Mouse (Mus musculus) neural tube, embryonic 15.5 days (tissue): ENCODE data around the gene Snrpf. TPM values are rescaled to one million over a fixed set of nuclear protein-coding genes. Genes with fewer than 3 reads are reported as not detected.
A peak's percentile ranks its signal among the peaks of the same experiment; 100 is the strongest.

Experiments used
- ATAC-seq: fragments of 200-750 bp; cut with Nextera tagmentation; 2 replicates; pipeline ENCODE4 v1.8.0; 2017; ENCODE audit warnings: mild to moderate bottlenecking, moderate TSS enrichment, moderate library complexity; ENCODE audit not compliant: low FRiP score
- H3K27ac ChIP-seq: fragments of 300-500 bp; sonication (generic); replicated peaks from 2 replicates; pipeline ENCODE4 v1.5.1; 2015; ENCODE audit warnings: mild to moderate bottlenecking, inconsistent platforms
- H3K27me3 ChIP-seq: fragments of 300-500 bp; sonication (generic); replicated peaks from 2 replicates; pipeline ENCODE4 v1.6.1; 2015; ENCODE audit warnings: inconsistent platforms
- H3K36me3 ChIP-seq: fragments of 300-500 bp; sonication (generic); 2 replicates; pipeline ENCODE4 v1.6.1; 2015; ENCODE audit warnings: inconsistent platforms
- H3K4me1 ChIP-seq: fragments of 300-500 bp; sonication (generic); 2 replicates; pipeline ENCODE4 v1.6.1; 2015; ENCODE audit warnings: inconsistent platforms
- H3K4me2 ChIP-seq: fragments of 300-500 bp; sonication (generic); 2 replicates; pipeline ENCODE4 v1.6.1; 2015; ENCODE audit warnings: inconsistent platforms, mild to moderate bottlenecking, moderate library complexity
- H3K4me3 ChIP-seq: fragments of 300-500 bp; sonication (generic); replicated peaks from 2 replicates; pipeline ENCODE4 v1.5.1; 2015; ENCODE audit warnings: mild to moderate bottlenecking, inconsistent platforms
- H3K9ac ChIP-seq: fragments of 300-500 bp; sonication (generic); replicated peaks from 2 replicates; pipeline ENCODE4 v1.6.1; 2015; ENCODE audit warnings: mild to moderate bottlenecking, inconsistent platforms
- H3K9me3 ChIP-seq: fragments of 300-500 bp; sonication (generic); replicated peaks from 2 replicates; pipeline ENCODE4 v1.6.1; 2016; ENCODE audit warnings: inconsistent platforms
- WGBS: fragments of 180-500 bp; shearing (Covaris S2); methylation state at CpG from one replicate; pipeline ENCODE4 v1.1.7; 2015; ENCODE audit warnings: mixed read lengths; 5-methylcytosine and 5-hydroxymethylcytosine counted together
- polyA plus RNA-seq: library from polyadenylated mRNA; unstranded; fragments of >200 nt; fragmentation: Nextera tagmentation; extraction: Ambion mirVana; gene quantifications from 2 replicates; pipeline ENCODE4 v1.2.1, GENCODE M21; 2015

Snrpf gene
- 58.2 and 71.7 TPM in 2 replicates for polyA plus RNA-seq

DNA sequence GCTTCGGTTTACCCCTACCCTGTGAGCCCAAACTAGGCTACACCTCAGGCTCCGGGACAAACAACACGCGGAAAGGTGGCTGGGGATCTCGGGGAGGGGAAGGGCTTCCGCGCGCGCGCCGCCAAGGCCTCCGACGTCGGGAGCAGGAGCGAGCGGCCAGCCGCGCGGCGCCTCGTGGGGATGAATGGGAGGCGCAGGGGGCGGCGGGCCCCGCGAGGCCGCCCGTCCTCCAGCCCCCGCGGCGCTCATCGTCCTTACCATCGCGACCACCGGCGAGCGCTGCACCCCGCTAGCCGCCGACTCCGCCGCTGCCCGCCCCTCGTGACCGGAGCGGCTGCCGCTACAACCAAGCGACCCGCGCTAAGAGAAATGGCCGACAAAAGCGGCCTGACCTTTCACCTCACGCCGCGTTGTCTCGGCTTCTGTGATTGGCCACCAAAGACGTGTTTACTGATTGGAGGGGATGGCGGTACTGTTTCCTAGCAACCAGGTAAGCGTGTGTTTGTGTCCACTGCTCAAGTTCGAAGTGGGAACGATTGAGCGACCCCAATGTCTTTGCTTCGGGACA is at the start of gene Snrpf:
Snrpf (minus strand) TSS at position 426 of the 568 bp plus-strand sequence.
- H3K4me2 ChIP-seq, result peak within 1 kb of the TSS; percentile 66
- ATAC-seq, result peak; percentile 90
- WGBS, result under 1% methylated on average over 50 of the region's 63 CpGs
- H3K27ac ChIP-seq, result peak within 1 kb of the TSS; percentile 87
- peak within 1 kb of the TSS; percentile 71 for H3K9ac ChIP-seq
- peak within 1 kb of the TSS; percentile 69 for H3K4me3 ChIP-seq
- peaks cover 19% of the 10 kb centered on the region for H3K4me1 ChIP-seq
- H3K9me3 ChIP-seq, result no peaks in the 10 kb centered on the region
- peaks cover 13% of the 10 kb centered on the region for H3K36me3 ChIP-seq
- 0 out of 2 replicates have a peak, but pooled peaks cover 5% of the 10 kb centered on the region for H3K27me3 ChIP-seq

DNA sequence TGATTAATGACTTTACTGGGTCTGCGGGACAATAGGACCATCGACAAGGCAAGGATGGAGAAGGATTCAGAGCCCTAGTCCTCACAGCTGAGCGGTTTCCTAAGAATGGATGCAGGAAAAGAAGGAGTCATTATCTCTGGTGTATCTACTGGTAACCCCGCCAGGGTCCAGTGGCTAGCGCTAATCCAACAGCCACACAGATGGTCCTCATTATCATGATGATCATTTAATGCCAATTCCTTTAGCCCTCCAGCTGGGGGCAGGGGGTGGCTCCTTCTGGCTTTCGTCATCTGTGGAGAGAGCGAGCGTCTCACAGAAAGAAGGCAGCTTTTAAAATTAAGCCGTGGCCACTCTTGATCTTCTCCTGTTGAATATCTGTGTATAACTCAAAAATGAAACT is 46.4 kb upstream of the Snrpf start:
- 0 out of 2 replicates have a peak, but pooled peaks cover 5% of the 10 kb centered on the region for H3K27me3 ChIP-seq
- no peak overlapping the region for H3K27ac ChIP-seq
- no peaks in the 10 kb centered on the region for H3K36me3 ChIP-seq
- H3K4me2 ChIP-seq, result no peak overlapping the region
- peaks cover 14% of the 10 kb centered on the region for H3K4me1 ChIP-seq
- H3K9ac ChIP-seq, result no peak overlapping the region
- ATAC-seq, result no peak
- WGBS, result 28% methylated on average over 9 of the region's 9 CpGs
- no peak overlapping the region for H3K4me3 ChIP-seq
- H3K9me3 ChIP-seq, result no peaks in the 10 kb centered on the region

DNA sequence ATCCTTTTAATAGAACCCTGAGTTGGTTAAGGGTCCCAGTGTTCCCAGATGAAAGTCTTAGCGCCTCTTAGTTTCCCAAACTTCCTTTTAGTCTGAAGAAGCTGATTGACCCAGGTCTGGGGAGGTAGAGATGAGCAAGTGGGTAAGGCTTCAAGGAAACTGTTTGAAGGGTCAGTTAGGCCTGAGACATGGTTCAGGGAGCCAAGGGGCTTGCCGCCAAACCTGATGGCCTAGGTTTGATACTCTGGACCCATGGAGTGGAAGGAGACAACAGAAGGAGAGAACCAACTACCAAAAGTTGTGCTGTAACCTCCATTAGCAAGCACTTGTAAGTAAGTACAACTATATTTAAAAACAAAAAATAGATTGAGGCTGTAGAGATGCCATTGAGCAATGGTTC is 44.5 kb upstream of the Snrpf start:
- H3K4me3 ChIP-seq, result no peak overlapping the region
- WGBS, result 97% methylated on average over 2 of the region's 2 CpGs
- H3K4me2 ChIP-seq, result no peak overlapping the region
- no peaks in the 10 kb centered on the region for H3K4me1 ChIP-seq
- no peaks in the 10 kb centered on the region for H3K36me3 ChIP-seq
- no peak overlapping the region for H3K9ac ChIP-seq
- 0 out of 2 replicates have a peak, but pooled peaks cover 4% of the 10 kb centered on the region for H3K27me3 ChIP-seq
- H3K27ac ChIP-seq, result no peak overlapping the region
- ATAC-seq, result no peak
- no peaks in the 10 kb centered on the region for H3K9me3 ChIP-seq

DNA sequence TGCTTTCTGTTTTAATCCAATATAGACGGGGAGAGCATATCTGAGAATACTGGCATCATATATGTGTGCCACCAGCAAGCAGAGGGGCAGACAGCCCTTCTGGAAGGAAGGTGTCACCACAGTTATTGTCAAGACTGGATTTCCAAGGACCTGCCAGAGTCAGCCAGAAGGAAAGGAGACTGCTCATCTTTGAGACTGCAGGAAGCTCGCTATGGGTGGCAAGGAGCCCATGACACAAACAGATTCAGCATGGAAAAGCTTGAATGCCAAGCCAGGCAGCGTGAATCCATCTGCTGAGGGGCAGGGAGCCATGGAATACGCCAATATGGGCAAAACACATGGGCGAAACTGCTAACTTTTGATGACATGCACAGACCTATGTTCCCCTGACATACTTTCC is 44.1 kb upstream of the Snrpf start:
- Histone ChIP-seq H3K36me3 (no peaks in the 10 kb centered on the region), H3K9ac (no peak overlapping the region), H3K9me3 (no peaks in the 10 kb centered on the region), H3K4me2 (no peak overlapping the region), H3K4me1 (no peaks in the 10 kb centered on the region), H3K27me3 (0 out of 2 replicates have a peak, but pooled peaks cover 3% of the 10 kb centered on the region), H3K4me3 (no peak overlapping the region), H3K27ac (no peak overlapping the region)
- 87% methylated on average over 5 of the region's 5 CpGs for WGBS
- no peak for ATAC-seq

DNA sequence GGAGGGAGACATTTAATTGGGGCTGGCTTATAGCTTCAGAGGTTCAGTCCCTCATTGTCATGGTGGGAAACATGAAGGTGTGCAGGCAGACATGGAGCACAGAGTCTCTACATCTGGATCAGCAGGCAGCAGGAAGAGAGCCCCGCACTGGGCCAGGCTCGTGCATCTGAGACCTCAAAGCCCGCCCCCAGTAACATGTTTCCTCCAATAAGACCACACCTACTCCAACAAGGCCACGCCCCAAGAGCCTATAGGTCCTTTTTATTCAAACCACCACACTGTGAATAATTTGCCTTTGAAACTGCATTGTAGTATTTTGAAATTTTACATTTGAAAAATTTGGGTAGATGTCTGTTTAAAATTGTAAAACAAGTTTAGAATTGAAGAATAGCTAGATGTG is 42.6 kb upstream of the Snrpf start:
- Histone ChIP-seq H3K27me3 (0 out of 2 replicates have a peak, but pooled peaks cover 3% of the 10 kb centered on the region), H3K27ac (no peak overlapping the region), H3K9ac (no peak overlapping the region), H3K4me2 (no peak overlapping the region), H3K4me3 (no peak overlapping the region), H3K36me3 (no peaks in the 10 kb centered on the region), H3K4me1 (no peaks in the 10 kb centered on the region), H3K9me3 (no peaks in the 10 kb centered on the region)
- 79% methylated on average over 4 of the region's 4 CpGs for WGBS
- ATAC-seq, result no peak

DNA sequence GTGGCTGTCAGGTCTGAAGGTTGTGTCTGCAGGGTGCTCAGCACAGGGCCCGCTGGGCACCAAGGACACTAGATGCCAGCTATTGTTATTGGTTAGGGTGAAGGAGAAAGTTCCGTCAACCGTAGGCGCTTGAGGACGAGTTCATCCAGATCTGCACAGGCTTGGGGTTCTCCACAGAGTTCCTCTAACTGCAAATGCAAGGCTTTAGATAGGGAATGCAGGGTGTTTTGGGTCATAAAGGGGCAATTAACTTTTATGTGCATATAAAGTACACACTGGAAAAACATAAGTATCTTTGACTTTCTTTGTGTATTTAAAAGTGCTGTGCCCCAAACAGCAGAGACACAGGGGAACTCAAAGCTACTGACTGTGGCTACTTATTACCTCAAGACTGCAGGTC is 40.8 kb upstream of the Snrpf start:
- 88% methylated on average over 5 of the region's 5 CpGs for WGBS
- Histone ChIP-seq H3K4me1 (no peaks in the 10 kb centered on the region), H3K36me3 (no peaks in the 10 kb centered on the region), H3K4me3 (no peak overlapping the region), H3K27ac (no peak overlapping the region), H3K9me3 (no peaks in the 10 kb centered on the region), H3K9ac (no peak overlapping the region), H3K27me3 (0 out of 2 replicates have a peak, but pooled peaks cover 3% of the 10 kb centered on the region), H3K4me2 (no peak overlapping the region)
- no peak for ATAC-seq

DNA sequence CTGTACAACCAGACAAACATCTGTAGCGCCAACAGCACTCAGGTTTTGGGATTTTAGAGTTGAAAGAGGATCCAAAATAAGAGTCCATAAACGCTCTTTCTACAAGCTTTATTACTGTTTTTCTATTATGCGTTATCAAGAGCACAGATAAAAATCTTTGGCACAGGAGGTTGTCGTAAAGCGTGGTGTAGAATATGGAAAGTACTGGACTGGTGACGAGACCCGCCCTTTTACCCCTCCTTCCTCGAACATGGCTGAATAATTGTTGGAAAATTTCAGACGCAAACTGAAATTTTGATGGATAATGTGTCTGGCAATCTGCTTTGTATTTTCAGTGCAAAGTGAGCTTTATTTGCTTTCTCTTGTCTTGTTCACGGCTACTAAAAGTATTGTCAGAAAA is 34.6 kb upstream of the Snrpf start:
- ATAC-seq, result no peak
- WGBS, result 85% methylated on average over 10 of the region's 10 CpGs

DNA sequence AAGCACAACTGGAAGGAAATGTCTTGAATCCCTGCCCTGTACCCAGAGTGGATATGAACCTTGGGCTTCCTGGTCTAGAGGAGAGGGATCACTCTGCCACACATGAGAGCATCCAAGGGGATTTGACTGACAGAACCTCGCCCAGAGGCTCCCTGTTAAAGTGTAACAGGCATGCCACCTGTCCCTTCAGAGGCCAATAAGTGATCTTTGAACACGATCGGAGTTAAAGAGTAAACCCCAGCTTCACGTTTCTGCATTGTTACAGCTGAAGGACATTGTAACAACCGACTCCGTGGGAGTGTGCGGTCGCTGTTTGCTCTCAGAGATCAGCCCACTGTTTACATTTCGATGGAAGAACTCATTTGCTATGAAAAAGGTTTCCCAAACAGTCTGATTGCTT is 34.2 kb upstream of the Snrpf start:
- 61% methylated on average over 9 of the region's 9 CpGs for WGBS
- no peak overlapping the region for H3K27ac ChIP-seq
- H3K27me3 ChIP-seq, result no peaks in the 10 kb centered on the region
- H3K36me3 ChIP-seq, result no peaks in the 10 kb centered on the region
- no peak for ATAC-seq
- H3K9me3 ChIP-seq, result no peaks in the 10 kb centered on the region
- H3K4me1 ChIP-seq, result no peaks in the 10 kb centered on the region
- no peak overlapping the region for H3K9ac ChIP-seq
- H3K4me3 ChIP-seq, result no peak overlapping the region
- H3K4me2 ChIP-seq, result no peak overlapping the region

More for the DNA sequence above, 34.6 kb upstream of the Snrpf start:
- Histone ChIP-seq H3K4me1 (no peaks in the 10 kb centered on the region), H3K4me3 (no peak overlapping the region), H3K9ac (no peak overlapping the region), H3K4me2 (no peak overlapping the region), H3K36me3 (no peaks in the 10 kb centered on the region), H3K27me3 (no peaks in the 10 kb centered on the region), H3K9me3 (no peaks in the 10 kb centered on the region), H3K27ac (no peak overlapping the region)

DNA sequence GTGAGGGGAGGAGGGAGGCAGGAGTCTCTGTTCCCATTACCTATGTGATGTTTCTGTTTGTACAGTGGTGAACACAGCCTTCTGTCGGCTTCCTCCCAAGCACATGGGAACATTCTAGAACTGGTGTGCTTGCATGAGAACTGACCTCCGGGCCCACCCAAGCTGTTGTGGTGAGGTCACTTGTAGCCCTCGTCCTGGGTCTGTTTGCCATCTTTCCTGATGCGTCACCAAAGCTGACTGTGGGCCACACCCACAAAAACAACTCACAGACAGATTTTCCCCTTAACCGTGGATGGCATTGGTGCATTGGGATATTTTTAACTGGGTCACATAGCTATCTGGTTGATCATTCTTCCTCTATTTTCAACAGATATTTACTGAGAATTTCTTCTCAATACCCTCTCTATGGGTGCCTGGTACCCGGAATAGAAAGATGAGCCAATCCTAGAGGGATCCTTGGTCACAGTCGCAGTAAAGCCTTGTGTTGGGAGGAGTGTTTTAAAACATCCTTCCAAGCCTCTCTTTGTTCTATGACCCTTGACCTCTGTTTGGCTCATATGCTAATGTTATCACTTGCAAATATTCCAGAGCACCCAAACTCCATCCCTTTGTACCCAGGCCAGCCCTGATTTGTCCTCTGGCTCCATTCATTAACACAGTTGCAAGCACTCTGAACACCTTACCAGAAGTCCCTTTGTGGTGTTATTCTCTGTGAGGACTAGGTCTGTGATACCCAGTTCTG is 31.1 kb upstream of the Snrpf start:
- Histone ChIP-seq H3K9me3 (no peaks in the 10 kb centered on the region), H3K27me3 (no peaks in the 10 kb centered on the region), H3K4me1 (no peaks in the 10 kb centered on the region), H3K9ac (no peak overlapping the region), H3K27ac (no peak overlapping the region), H3K4me2 (no peak overlapping the region), H3K36me3 (no peaks in the 10 kb centered on the region), H3K4me3 (no peak overlapping the region)
- ATAC-seq, result no peak
- 70% methylated on average over 7 of the region's 7 CpGs for WGBS

DNA sequence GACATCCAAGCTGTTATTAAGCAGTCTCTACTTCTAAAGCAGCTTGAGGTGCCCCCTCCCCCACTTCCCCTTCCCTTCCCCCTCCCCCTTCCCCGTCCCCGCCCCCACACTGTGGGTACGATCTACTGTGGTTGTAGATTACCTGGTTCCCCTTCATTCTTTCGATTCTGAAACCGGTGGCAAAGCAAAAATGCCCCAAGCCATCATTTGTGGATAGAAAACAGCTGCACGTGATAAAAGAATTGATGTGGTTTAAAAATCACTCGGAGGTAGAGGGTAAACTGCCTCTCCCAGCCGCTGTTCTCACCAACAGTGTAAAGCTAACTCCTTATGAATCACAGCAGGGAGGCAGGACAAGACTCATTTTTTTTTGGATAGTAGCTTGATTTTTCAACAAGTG is 25.3 kb upstream of the Snrpf start:
- H3K4me2 ChIP-seq, result no peak overlapping the region
- H3K9me3 ChIP-seq, result no peaks in the 10 kb centered on the region
- no peak overlapping the region for H3K4me3 ChIP-seq
- H3K36me3 ChIP-seq, result no peaks in the 10 kb centered on the region
- H3K4me1 ChIP-seq, result 0 out of 2 replicates have a peak, but pooled peaks cover 5% of the 10 kb centered on the region
- no peak overlapping the region for H3K9ac ChIP-seq
- no peaks in the 10 kb centered on the region for H3K27me3 ChIP-seq
- WGBS, result 75% methylated on average over 8 of the region's 8 CpGs
- no peak overlapping the region for H3K27ac ChIP-seq
- no peak for ATAC-seq

DNA sequence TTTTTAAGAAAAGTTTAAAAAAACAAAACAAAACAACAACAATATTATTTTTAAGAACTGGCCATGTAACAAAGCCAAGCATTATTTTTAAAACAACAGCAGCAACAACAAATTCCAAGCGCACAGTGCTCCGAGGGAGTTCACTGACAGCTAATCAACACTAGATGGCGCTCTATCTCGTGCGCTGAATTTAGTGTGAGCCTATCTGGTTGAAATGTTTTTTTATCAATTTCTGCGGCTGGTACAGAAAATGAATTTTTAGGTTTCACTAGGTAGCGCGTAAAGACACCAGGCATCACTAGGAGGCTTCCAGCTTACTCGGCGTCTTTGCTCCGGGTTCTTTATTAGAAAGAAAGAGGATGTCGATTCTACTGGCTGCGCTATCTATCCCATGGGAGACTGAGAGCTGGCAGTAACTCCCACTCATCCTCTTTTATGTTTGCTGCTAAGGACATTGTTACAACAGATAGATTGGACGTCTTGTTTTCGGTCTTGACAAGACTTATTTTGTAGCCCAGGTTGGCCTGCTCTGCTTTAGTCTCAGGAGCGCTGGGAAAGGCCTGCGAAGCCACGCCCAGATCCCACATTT is 22.0 kb upstream of the Snrpf start:
- H3K9ac ChIP-seq, result no peak overlapping the region
- 33% methylated on average over 18 of the region's 18 CpGs for WGBS
- no peaks in the 10 kb centered on the region for H3K27me3 ChIP-seq
- no peaks in the 10 kb centered on the region for H3K36me3 ChIP-seq
- ATAC-seq, result no peak; the same call in 1 of the 2 replicates
- peak overlapping the region; percentile 41 for H3K4me2 ChIP-seq
- 0 out of 2 replicates have a peak, but pooled peaks cover 5% of the 10 kb centered on the region for H3K4me1 ChIP-seq
- 0 out of 2 replicates have a peak, but pooled peaks cover 2% of the 10 kb centered on the region for H3K9me3 ChIP-seq
- H3K4me3 ChIP-seq, result peak overlapping the region; percentile 15
- H3K27ac ChIP-seq, result peak overlapping the region; percentile 24; the same call in 1 of the 2 replicates
